Mouse (Mus musculus) MEL (cell line): ENCODE results near the gene Rxra. TPM values are rescaled to one million over a fixed set of nuclear protein-coding genes. Genes with fewer than 3 reads are reported as not detected.

ENCODE experiments used
- DNase-seq: peaks from one replicate; pipeline ENCODE4 v3.0.0; 2011; ENCODE audit warnings: low read depth, low spot score
- H3K27ac ChIP-seq: 2 replicates; pipeline ENCODE4 v1.5.1; 2012; ENCODE audit warnings: low read depth, mild to moderate bottlenecking, control low read depth, low read length, moderate library complexity; ENCODE audit not compliant: control insufficient read depth
- H3K27me3 ChIP-seq, 2 experiments: fragments of 150-350 bp in 1 of 2; sonication (generic) in 1 of 2; 2 replicates each; pipeline ENCODE4 v1.6.1; 2012; ENCODE audit warnings: low read length in 2 of 2, mild to moderate bottlenecking in 2 of 2, improper control_type of control experiment in 1 of 2, moderate library complexity in 1 of 2; ENCODE audit not compliant: insufficient read depth in 2 of 2, control insufficient read depth in 1 of 2
- H3K36me3 ChIP-seq, 2 experiments: 2 replicates each; pipeline ENCODE4 v1.6.1; 2012 to 2014; ENCODE audit warnings: low read length in 2 of 2, improper control_type of control experiment in 1 of 2, inconsistent platforms in 1 of 2, mild to moderate bottlenecking in 1 of 2; ENCODE audit not compliant: insufficient read depth in 2 of 2, control insufficient read depth in 1 of 2
- H3K4me1 ChIP-seq, 2 experiments: fragments of 150-350 bp in 1 of 2; sonication (generic) in 1 of 2; 2 replicates each; pipeline ENCODE4 v1.6.1; 2012; ENCODE audit warnings: low read length in 2 of 2, improper control_type of control experiment in 1 of 2, mild to moderate bottlenecking in 1 of 2; ENCODE audit not compliant: insufficient read depth in 2 of 2, control insufficient read depth in 1 of 2
- H3K4me3 ChIP-seq, 2 experiments: fragments of 150-350 bp in 1 of 2; sonication (generic) in 1 of 2; 2 replicates each; pipeline ENCODE4 v1.5.1; 2012; ENCODE audit warnings: low read depth in 2 of 2, low read length in 2 of 2, mild to moderate bottlenecking in 2 of 2, moderate library complexity in 2 of 2, control low read depth in 1 of 2, improper control_type of control experiment in 1 of 2; ENCODE audit not compliant: control insufficient read depth in 1 of 2, insufficient read depth in 1 of 2
- H3K79me2 ChIP-seq: 2 replicates; pipeline ENCODE4 v1.6.1; 2012; ENCODE audit warnings: mild to moderate bottlenecking, low read length, moderate library complexity; ENCODE audit not compliant: control insufficient read depth, poor library complexity, insufficient read depth
- H3K9ac ChIP-seq: 2 replicates; pipeline ENCODE4 v1.6.1; 2012; ENCODE audit warnings: low read depth, mild to moderate bottlenecking, control low read depth, low read length, moderate library complexity; ENCODE audit not compliant: control insufficient read depth, poor library complexity, severe bottlenecking
- H3K9me3 ChIP-seq: fragments of 150-350 bp; sonication (generic); replicated peaks from 2 replicates; pipeline ENCODE4 v1.6.1; 2012; ENCODE audit warnings: mild to moderate bottlenecking, low read length, improper control_type of control experiment, moderate library complexity; ENCODE audit not compliant: insufficient read depth
- CHD1 ChIP-seq: IDR thresholded peaks from 2 replicates; pipeline ENCODE4 v1.6.1; 2012; ENCODE audit warnings: low read depth, mild to moderate bottlenecking, inconsistent platforms, low read length, improper control_type of control experiment
- E2F4 ChIP-seq: IDR thresholded peaks from 2 replicates; pipeline ENCODE4 v1.6.1; 2011; ENCODE audit warnings: low read depth, low read length, improper control_type of control experiment, borderline replicate concordance
- GATA1 ChIP-seq: IDR thresholded peaks from 2 replicates; pipeline ENCODE4 v1.6.1; 2011; ENCODE audit warnings: low read depth, low read length, improper control_type of control experiment
- HCFC1 ChIP-seq: IDR thresholded peaks from 2 replicates; pipeline ENCODE4 v1.6.1; 2012; ENCODE audit warnings: low read depth, mild to moderate bottlenecking, inconsistent platforms, low read length, improper control_type of control experiment, moderate library complexity
- JUND ChIP-seq: IDR thresholded peaks from 2 replicates; pipeline ENCODE4 v1.6.1; 2011; ENCODE audit warnings: low read depth, mild to moderate bottlenecking, improper control_type of control experiment, low read length
- KAT2A ChIP-seq: conservative IDR thresholded peaks from 2 replicates; pipeline ENCODE4 v1.6.1; 2012; ENCODE audit warnings: low read depth, low read length, improper control_type of control experiment, inconsistent platforms
- MXI1 ChIP-seq: IDR thresholded peaks from 2 replicates; pipeline ENCODE4 v1.6.1; 2011; ENCODE audit warnings: mild to moderate bottlenecking, low read depth, low read length, improper control_type of control experiment
- NELFE ChIP-seq: IDR thresholded peaks from 2 replicates; pipeline ENCODE4 v1.6.1; 2011; ENCODE audit warnings: low read depth, low read length, improper control_type of control experiment
- POLR2A ChIP-seq, 2 experiments: IDR thresholded peaks; 2 replicates each; pipeline ENCODE4 v1.6.1; 2011 to 2012; ENCODE audit warnings: low read length in 2 of 2, mild to moderate bottlenecking in 2 of 2, control low read depth in 1 of 2, improper control_type of control experiment in 1 of 2, low read depth in 1 of 2, moderate library complexity in 1 of 2; ENCODE audit not compliant: control insufficient read depth in 1 of 2, insufficient read depth in 1 of 2, poor library complexity in 1 of 2
- POLR2AphosphoS2 ChIP-seq: IDR thresholded peaks from 2 replicates; pipeline ENCODE4 v1.6.1; 2011; ENCODE audit warnings: low read length, improper control_type of control experiment
- POLR2AphosphoS5 ChIP-seq: IDR thresholded peaks from 2 replicates; pipeline ENCODE4 v1.6.1; 2012; ENCODE audit warnings: low read depth, borderline replicate concordance, mild to moderate bottlenecking, inconsistent platforms, low read length, moderate library complexity, mixed read lengths
- RAD21 ChIP-seq: IDR thresholded peaks from 2 replicates; pipeline ENCODE4 v1.6.1; 2011; ENCODE audit warnings: mild to moderate bottlenecking, low read depth, low read length, improper control_type of control experiment
- SIN3A ChIP-seq: IDR thresholded peaks from 2 replicates; pipeline ENCODE4 v1.6.1; 2012; ENCODE audit warnings: low read length, improper control_type of control experiment, inconsistent platforms
- SMC3 ChIP-seq: IDR thresholded peaks from 2 replicates; pipeline ENCODE4 v1.6.1; 2011; ENCODE audit warnings: low read depth, low read length, improper control_type of control experiment
- TAL1 ChIP-seq: IDR thresholded peaks from 2 replicates; pipeline ENCODE4 v1.6.1; 2012; ENCODE audit warnings: mild to moderate bottlenecking, inconsistent platforms, low read length, moderate library complexity, mixed read lengths
- UBTF ChIP-seq: IDR thresholded peaks from 2 replicates; pipeline ENCODE4 v1.6.1; 2012; ENCODE audit warnings: low read depth, mild to moderate bottlenecking, inconsistent platforms, low read length, improper control_type of control experiment, moderate library complexity, borderline replicate concordance; ENCODE audit not compliant: insufficient read depth
- USF1 ChIP-seq: IDR thresholded peaks from 2 replicates; pipeline ENCODE4 v1.6.1; 2014; ENCODE audit warnings: low read depth, mild to moderate bottlenecking, inconsistent platforms, low read length, improper control_type of control experiment, moderate library complexity
- ZC3H11A ChIP-seq: IDR thresholded peaks from 2 replicates; pipeline ENCODE4 v1.6.1; 2012; ENCODE audit warnings: low read depth, mild to moderate bottlenecking, inconsistent platforms, low read length, improper control_type of control experiment
- ZKSCAN1 ChIP-seq: IDR thresholded peaks from 2 replicates; pipeline ENCODE4 v1.6.1; 2012; ENCODE audit warnings: low read depth, mild to moderate bottlenecking, inconsistent platforms, low read length, improper control_type of control experiment, moderate library complexity
- ZMIZ1 ChIP-seq: IDR thresholded peaks from 2 replicates; pipeline ENCODE4 v1.6.1; 2012; ENCODE audit warnings: low read depth, mild to moderate bottlenecking, inconsistent platforms, low read length, improper control_type of control experiment, moderate library complexity
- ZNF384 ChIP-seq: IDR thresholded peaks from 2 replicates; pipeline ENCODE4 v1.6.1; 2012; ENCODE audit warnings: low read depth, mild to moderate bottlenecking, inconsistent platforms, low read length, improper control_type of control experiment
- polyA plus RNA-seq, 2 experiments: library from polyadenylated mRNA; stranded (reverse) in 1 of 2; unstranded in 1 of 2; fragments of >175 nt in 1 of 2; fragments of >200 nt in 1 of 2; gene quantifications; 2 replicates each; pipeline versions ENCODE4 v1.2.1 to v1.2.4; 2012; ENCODE audit warnings: low replicate concordance in 2 of 2, low read depth in 1 of 2; ENCODE audit not compliant: insufficient read length in 2 of 2, insufficient read depth in 1 of 2, missing spikeins in 1 of 2
- total RNA-seq: library from RNA; depleted of rRNA; stranded (reverse); fragments of 300-350 nt; gene quantifications from 2 replicates; pipeline ENCODE4 v1.2.3, GENCODE M21; 2012

The Rxra gene
- total and polyA plus RNA-seq, 3 experiments: 11.7 to 19.6 TPM; not detected in 1

DNA sequence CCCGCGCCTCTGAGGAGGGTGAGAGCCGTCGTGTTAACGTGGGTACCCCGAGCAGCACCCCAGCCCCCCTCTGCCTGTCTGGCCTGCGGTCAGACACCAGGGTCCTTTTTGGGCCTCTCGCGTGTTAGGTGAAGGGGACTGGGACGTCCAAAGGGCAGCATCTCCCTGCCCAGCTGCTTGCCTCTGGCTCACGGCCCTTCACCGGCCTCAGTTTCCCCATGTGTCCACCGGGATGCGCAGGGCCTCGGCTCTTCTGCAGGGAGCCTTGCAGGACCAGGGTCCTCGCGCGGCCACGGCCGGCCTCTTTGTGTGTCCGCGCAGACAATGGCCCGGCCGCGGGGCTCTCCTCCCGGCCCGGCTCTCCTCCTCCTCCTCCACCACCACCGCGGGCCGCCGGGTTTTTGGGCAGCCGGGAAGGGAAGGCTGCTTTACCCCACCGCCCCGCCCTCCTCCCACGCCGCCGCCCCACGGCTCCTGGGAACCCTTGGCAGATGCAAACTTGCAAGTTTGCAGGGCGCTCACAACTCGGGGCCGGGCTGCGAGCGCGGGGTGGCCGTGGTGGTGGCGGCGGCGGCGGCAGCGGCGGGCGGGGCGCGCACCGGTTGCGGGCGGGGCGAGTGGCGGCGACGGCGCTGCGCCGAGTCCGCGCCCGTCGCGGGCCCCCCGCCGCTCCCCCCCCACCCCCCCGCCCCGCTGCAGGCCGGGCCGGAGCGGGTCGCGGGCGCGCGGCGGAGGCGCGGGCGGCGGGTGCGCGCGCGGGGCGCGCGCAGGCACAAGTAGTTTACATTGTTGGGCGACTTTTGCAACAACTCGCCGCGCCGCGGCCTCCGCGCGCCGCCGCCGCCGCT is 462 bp downstream of the Rxra start:
- peak overlapping the region; percentile 33; the same call in 1 of the 2 replicates for H3K9ac ChIP-seq
- TF ChIP-seq UBTF: no peak
- TF ChIP-seq TAL1: no peak
- no peak for TF ChIP-seq ZMIZ1
- no peak for TF ChIP-seq HCFC1
- no peak for TF ChIP-seq ZC3H11A
- no peak for TF ChIP-seq NELFE
- H3K27ac ChIP-seq: no peak overlapping the region
- H3K79me2 ChIP-seq: no peaks in the 10 kb centered on the region; the same call in 1 of the 2 replicates
- H3K9me3 ChIP-seq: no peaks in the 10 kb centered on the region
- no peaks in the 10 kb centered on the region for H3K27me3 ChIP-seq
- peak; percentile 30 for DNase-seq
- peaks cover 2 to 4% of the 10 kb centered on the region in 2 experiments; a peak in 3 of 4 replicates for H3K4me1 ChIP-seq
- H3K36me3 ChIP-seq: no peaks in the 10 kb centered on the region
- H3K4me3 ChIP-seq: peak overlapping the region in 1 of 2 experiments; percentile 64; a peak in 3 of 4 replicates

GRCm38 (mm10) chr2:27677411-27678310 is 1.4 kb downstream of the Rxra start:
- Histone ChIP-seq H3K27me3 (no peaks in the 10 kb centered on the region), H3K27ac (no peak overlapping the region), H3K4me3 (peak overlapping the region; percentile 65 to 99), H3K4me1 (peaks cover 2 to 4% of the 10 kb centered on the region in 2 experiments; a peak in 3 of 4 replicates), H3K9me3 (no peaks in the 10 kb centered on the region), H3K79me2 (no peaks in the 10 kb centered on the region; the same call in 1 of the 2 replicates), H3K9ac (peak overlapping the region; percentile 79), H3K36me3 (no peaks in the 10 kb centered on the region)
- peak; percentile 36 for DNase-seq
- TF ChIP-seq SIN3A (no peak), POLR2A (IDR thresholded peaks at IDR 0.05; ENCODE audit: control insufficient read depth in 1 of 2, insufficient read depth in 1 of 2, low read depth in 1 of 2, low read length in 2 of 2, poor library complexity in 1 of 2) (no peak), JUND (no peak), POLR2AphosphoS2 (no peak), SMC3 (no peak), ZMIZ1 (no peak)

DNA sequence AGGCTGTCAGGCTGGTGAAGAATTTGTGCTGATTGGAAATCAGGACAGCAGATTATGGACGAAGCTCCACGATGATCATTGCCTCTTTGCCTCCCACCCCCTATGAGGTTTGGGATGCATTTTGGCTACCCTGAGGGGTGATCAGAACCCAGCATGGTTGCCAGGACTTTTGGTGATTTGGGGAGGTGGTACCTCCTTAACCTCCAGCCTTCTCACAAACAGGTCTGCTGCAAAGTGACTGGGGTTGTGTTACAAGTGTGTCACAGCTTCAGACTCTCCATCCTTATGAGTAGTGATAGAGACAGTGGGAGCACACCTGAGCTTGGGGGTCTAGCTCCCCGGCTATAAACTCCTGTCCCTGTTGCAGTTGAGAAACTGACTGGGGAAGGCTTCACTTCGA is 2.1 kb downstream of the Rxra start:
- no peaks in the 10 kb centered on the region for H3K36me3 ChIP-seq
- H3K79me2 ChIP-seq: no peaks in the 10 kb centered on the region; the same call in 1 of the 2 replicates
- no peak for DNase-seq
- TF ChIP-seq GATA1 (no peak), KAT2A (no peak), E2F4 (no peak), POLR2AphosphoS5 (no peak), POLR2AphosphoS2 (no peak), SMC3 (no peak), ZKSCAN1 (no peak), MXI1 (no peak), RAD21 (no peak), TAL1 (no peak), ZNF384 (no peak), ZC3H11A (no peak), USF1 (no peak), CHD1 (no peak)
- H3K9ac ChIP-seq: peak overlapping the region; percentile 79; the same call in 1 of the 2 replicates
- no peaks in the 10 kb centered on the region for H3K27me3 ChIP-seq
- H3K4me1 ChIP-seq: peaks cover 2 to 4% of the 10 kb centered on the region in 2 experiments; a peak in 3 of 4 replicates
- H3K27ac ChIP-seq: no peak overlapping the region
- peak overlapping the region; percentile 65 to 99 for H3K4me3 ChIP-seq
- H3K9me3 ChIP-seq: no peaks in the 10 kb centered on the region
